Mouse (Mus musculus) heart, postnatal 14 days (tissue): Measurements from ENCODE around the gene Chchd10. TPM values are rescaled to one million over a fixed set of nuclear protein-coding genes. Genes with fewer than 3 reads are reported as not detected.

Experiments
- DNase-seq, 2 experiments: peaks; one replicate each; pipeline ENCODE4 v3.0.0; 2021 to 2022
- intact Hi-C: fragments of 180-260 bp; cut with DNase I; formaldehyde crosslinking; loops from one replicate; pipeline ENCODE4 v1.15.1; 2025
- total RNA-seq, 2 experiments: library from RNA; stranded (reverse); gene quantifications; 2 replicates each; pipeline ENCODE4 v1.2.3; 2021

Chchd10 gene
- total RNA-seq, 2 experiments from 2014 or later, result 1,290 to 1,409 TPM

DNA sequence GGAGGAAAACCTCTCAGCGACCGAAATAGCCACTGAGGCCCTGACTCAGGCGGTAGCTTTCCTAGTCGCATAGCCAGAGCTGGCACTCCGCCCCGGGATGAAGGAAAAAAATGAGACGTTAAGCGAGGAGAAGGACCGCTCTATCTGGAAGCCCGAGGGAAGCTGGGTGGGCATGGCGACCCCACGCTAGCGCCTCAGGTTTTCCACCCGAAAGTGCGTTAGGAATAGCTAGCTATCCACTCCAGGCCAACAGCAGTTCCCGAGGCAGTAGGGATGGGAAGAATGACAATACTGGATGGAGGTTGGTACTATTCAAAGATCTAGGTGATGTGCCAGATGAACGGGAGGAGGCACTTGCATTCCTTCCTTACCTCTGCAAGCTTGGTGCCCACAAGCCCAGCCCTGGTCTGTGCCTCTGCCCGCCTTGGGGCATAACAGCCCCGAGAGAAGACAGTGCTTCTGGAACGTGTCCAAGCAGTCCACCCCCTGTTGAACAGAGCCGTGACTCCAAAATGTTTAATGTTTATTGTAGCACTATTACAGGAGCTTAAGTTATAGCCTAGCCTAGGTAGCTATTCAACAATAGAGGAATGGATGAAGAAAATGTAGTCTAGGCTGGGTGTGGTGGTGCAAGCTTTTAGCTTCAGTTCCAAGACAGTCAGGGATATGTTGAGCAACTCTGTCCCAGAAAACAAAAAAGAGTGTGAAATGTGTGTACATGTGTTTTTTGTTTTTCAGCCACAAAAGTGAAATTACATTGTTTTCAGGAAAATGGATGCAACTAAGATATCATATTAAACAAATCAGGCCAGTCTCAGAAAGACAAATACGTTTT is 11.0 kb upstream of the Chchd10 start:
- DNase-seq, result peak in 1 of 2 experiments; percentile 35
- intact Hi-C loops, result loop anchor here (2.0 kb wide), 1 partner anchor 29 kb away; no protein-coding TSS in a partner anchor

DNA sequence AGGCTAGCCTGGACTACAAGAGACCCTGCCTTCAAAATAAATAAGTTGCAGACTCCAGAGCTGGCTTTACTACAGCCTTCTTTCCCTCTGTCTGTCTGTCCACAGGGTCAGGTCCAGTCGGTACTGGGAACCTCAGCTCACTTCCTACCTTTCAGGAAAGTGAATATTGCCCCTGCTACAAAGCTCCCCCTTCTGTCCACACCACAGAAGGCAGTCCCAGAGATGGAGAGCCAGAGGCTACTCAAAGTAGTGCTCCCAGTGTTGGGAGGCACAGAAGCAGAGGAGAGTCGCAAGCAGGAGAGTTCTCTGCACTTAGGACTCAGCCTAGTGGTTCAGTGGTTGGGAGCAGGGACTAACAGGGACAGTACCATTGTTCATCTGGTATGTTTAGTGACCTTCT is 8.6 kb upstream of the Chchd10 start:
- DNase-seq, result no peak
- intact Hi-C loops, result no loop called here

DNA sequence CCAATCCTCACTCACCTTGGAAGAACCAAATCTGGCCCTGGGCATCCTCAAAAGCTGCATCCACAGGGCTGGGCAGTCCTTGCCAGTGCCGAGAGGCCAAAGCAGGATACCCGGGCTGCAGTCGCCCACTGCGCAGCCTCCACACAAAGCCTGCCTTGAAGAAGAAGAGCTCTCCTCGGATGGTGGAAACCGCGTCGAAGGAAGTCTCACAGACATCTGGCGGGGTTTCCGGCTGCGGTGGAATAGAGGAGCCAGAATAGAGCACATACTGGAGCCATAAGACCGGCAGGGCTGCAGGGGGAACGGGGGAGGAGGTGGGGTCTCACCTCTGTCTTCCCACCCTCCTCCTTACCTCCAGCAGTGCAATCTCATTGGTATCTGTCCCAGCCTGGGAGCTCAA is 6.5 kb upstream of the Chchd10 start:
- intact Hi-C loops, result no loop called here

DNA sequence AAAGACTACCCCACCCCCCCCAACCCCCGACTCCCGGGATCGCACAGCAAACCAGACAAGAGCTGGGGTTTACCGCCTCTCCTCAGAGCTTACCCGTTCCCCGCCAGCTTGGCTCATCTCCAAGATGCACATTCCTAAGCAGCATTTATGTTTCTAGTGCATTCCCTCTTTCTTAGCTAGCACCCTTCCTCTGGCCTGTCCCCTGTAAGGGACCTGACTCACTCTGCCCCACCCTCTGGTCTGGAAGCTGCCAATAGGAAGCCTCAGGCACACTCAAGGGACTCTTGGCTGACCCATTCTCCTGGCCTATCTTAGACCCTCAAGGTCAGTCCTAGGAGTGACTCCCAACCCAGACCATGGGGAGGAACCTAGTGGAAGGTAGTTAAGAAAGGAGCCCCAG is 2.6 kb upstream of the Chchd10 start:
- intact Hi-C loops, result no loop called here
- no peak for DNase-seq

More for the DNA sequence above, 6.5 kb upstream of the Chchd10 start:
- DNase-seq, result no peak

DNA sequence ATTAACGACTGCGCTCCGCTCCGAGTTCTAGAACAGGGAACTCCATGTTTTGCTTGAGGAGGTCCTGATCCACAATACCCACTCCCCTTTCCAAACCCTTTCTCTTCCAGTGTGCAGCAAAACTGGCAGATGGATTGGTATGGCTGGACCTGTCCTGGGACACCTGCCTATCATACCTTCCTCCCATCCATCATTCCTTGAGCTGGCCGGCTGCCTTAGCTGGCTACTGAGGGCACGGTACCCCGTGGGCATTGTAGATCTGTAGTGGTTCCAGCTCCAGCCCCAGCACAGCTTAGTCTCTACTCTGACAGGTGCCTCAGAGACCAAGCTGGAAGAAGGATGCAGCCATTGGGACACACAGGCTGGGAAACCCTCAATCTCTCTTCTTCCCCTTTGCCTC is 1.6 kb upstream of the Chchd10 start:
- intact Hi-C loops, result no loop called here
- DNase-seq, result no peak

DNA sequence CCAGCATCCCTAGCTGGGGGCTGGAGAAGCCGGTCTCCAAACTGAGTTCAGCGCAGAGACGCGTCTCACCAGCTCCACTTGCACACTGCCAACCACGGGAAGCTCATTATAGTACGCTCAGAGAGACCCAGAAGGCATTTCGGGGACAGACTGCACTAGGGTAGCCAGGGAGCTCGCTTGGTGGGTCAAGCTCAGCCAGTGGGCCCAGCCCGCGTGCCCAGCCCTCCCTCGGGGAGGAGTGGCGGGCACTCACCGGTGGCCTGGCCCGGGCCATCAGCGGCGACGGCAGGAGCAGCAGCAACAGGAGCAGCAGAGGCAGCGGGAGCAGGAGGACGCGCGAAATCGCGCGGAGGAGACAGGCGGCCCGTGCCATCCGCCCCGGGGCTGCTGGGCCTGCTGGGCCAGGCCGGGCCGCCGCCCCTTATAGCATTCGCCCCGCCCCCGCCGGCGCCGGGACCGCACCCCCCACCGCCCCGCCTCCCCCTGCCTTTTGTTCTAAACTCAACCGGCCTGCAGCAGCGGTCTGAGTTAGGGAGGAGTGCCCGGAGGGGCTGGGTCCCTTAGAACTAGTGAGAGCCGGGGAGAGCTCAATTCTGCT is 750 bp upstream of the Chchd10 start:
- intact Hi-C loops, result no loop called here
- peak; percentile 74 to 79 for DNase-seq

DNA sequence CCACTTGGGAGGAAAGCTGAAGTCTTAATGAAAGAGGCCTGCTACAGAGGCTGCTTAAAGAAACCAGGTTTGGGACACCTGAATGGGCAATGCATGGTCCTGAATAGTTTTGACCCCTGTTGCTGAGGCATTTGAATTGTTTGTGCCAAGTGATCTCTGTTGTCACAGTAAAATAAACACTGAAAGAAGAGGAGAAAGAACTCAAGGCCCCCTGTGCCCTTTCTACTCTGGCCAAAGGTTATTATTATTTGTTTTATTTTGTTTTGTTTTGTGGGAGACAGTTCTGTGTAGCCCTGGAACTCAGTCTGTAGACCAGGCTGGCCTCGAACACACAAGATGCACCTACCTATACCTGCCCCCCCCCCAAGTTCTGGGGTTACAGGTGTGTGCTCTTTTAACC is 2.1 kb downstream of the Chchd10 start:
- DNase-seq, result no peak
- intact Hi-C loops, result no loop called here

DNA sequence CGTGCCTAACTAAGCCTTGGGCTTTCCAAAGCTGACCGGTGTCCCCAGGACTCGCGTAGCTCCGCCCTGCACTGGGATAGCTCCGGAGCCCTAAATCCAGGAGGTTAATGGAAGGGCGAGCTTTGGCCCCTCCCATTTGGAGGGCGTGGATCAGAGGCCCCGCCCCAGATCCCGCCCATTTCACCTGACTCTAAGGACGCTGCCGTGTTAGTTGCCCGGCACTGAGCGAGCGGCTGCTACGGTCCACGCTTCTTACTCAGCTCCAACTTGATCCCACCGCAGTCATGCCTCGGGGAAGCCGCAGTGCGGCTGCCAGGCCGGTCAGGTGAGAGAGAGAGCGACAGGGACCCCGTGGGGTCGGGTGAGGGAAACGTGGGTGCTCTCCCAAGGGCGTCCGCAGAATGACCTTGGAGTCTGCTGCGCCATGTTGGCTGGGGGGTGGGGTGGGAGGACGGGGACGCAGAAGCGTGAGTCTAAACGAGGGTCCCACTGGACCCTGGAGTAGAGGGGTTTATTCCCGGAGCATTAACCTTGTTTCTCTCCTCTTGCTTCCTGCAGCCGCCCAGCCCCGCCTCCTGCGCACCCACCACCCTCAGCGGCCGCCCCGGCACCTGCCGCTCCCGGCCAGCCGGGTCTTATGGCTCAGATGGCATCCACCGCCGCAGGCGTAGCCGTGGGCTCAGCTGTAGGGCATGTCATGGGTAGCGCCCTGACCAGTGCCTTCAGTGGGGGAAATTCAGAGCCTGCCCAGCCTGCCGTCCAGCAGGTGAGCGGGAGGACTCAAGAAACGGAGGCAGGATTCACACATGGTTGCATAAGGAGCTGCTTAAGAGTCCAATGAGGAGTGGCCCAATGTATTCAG is 3.0 kb downstream of the Chchd10 start, which contains the start of gene Mmp11:
Gene Mmp11 (minus strand): TSS at position 817 of the 862 bp plus-strand sequence.
- intact Hi-C loops, result no loop called here
- DNase-seq, result peak; percentile 61 to 70

DNA sequence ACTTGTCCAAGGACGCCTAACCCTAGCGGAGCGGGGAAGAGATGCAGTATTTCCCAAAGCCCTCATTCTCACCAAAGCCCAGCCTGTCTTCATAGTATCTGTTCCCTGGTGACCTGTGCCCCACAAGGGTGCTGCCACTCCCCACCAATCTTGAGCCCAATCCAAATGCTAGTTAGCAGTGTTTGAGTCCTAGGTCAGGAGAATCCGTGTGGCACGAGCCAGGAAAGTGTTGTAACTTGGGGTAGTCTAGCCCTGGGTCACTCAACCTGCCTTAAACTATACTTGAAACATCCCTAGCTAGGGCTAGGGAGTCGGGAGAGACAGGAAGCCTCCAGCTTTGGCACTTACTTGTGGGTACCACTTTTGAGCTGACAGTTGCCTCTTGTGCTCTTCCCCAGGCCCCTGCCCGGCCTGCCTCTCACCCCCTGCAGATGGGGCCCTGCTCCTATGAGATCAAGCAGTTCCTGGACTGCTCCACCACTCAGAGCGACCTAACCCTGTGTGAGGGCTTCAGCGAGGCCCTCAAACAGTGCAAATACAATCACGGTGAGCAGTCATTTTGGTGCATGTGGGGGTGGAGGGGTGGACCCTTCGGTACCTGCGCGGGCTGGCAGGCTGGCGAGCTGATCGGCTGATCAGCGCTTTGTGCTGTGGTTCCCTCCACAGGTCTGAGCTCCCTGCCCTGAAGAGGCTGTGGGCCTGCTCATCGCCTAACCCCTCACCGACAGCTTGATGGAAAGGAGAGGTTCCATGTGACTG is 4.2 kb downstream of the Chchd10 start:
- no peak for DNase-seq
- intact Hi-C loops, result no loop called here

DNA sequence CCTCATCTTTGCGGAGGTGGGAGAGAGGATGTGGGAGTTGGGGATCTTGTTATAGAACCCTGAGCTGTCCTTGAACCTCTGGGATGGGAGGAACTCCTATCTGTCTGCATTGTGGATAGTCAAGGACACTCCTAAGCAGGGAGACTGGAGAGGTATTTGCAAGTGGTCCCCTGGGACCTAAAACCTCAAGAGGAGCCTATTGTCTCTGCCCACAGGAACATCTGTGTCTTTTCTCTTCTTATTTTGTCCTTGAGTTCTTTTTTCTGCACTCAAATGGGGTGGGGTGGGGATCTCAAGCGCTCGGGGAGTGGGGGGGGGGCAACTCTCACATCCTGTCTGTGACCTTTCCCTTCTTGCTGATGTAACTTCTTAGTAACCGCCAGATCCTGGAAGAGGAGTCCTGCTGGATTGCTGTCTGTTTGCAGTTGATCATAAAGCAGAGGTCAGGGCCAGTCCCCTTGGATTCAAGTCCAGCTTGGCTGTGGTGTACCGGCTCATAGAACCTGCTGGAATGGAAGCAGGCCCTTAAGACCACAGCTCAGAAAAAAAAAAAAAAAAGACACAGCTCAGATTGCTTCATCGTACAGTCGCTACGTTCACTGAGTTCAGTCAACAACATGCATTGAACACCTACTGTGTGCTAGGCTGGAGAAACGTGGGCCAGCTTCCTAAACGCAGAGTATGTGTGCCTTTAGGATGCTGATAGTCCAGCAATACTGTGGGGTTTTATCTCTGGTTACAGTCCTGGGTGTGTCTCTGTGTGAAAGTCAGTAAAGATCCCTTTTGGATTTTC is 5.1 kb downstream of the Chchd10 start:
- DNase-seq, result no peak
- intact Hi-C loops, result no loop called here

DNA sequence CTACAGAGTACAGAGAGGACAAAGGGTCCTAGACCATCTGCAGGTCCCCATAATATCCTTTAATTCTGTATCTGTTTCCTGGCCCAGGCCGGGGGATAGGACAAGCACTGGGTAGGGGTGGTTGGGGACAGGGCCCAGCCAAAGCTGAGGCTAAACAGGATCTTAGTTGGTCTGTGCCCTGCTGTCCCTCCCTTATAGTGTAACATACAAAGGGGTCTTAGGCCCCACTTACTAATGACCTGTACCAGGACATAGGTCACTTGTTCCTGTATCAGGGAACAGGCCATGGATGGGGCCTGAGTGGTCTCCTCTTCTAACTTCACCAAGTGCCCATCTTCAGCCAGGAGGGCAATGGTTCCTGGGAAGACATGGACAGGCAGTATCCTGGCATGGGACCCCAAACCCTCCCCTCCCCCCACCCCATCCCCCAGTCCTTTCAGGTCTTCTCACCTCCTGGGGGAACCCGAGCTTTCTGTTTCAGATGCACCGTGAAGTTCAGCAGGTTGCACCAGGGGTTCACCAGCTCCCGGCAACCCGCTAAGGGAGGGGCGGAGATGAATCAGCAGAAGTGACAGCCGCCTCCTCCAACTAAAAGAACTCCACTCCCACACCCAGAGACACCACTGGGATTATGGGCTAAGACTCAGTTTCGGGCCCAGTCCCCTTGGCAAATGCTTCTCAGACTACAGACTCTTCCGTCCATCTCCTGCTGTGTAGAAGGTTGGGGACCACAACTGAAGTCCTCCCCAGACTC is 6.7 kb downstream of the Chchd10 start:
- DNase-seq, result no peak
- intact Hi-C loops, result no loop called here

DNA sequence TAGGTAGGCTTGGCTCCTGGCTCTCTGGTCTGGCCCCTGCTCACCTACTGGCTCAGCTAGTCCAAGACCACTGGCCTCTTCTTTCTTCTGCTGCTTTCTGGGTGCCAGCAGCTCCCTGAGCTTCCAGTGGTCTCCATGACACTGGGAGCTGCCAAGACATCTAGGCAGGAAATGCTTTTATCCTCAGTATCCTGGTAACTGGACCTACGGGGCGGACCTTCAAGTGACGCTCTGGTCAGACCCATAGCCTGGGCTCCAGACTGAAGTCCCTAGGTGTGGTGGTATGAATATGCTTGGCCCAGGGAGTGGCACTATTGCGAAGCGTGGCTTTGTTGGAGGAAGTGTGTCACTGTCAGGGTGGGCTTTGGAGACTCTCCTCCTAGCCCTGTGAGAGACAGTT is 7.6 kb downstream of the Chchd10 start, which contains the start of gene Gm867:
Gene Gm867 (minus strand): TSS at position 153 of the 400 bp plus-strand sequence.
- intact Hi-C loops, result no loop called here
- DNase-seq, result no peak

DNA sequence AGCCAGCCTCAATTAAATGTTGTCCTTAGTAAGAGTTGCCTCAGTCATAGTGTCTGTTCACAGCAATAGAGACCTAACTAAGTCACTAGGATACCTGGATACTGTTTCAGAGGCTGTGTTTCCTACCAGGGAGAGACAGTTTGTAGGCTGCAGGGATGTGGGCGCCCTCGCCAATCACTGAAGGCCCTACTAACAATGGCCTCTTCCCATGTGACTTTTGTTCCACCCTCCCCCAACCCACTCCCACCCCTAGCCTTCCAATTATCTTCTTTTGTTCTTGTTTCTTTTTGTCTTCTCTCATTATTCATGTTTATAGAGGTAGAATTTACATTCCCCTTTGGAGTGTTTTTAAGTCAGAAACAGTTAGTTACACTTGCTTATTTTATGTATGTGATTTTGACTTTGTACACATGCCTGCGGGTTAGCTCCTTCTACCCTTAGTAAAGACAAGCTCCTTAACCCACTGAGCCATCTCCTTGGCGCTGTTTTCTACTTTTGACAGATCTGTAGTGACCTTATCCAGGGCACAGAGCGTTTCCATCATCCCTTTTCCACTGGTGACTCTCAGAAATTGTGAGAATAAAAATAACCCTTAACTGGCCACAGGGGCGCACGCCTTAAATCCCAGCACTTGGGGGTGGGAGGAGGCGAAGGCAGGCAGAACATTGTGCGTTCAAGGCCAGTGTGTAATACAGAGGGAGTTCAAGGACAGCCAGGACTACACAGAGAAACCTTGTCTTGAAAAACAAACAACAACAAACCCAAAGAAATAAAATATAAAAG is 8.3 kb downstream of the Chchd10 start:
- no peak for DNase-seq
- intact Hi-C loops, result no loop called here

DNA sequence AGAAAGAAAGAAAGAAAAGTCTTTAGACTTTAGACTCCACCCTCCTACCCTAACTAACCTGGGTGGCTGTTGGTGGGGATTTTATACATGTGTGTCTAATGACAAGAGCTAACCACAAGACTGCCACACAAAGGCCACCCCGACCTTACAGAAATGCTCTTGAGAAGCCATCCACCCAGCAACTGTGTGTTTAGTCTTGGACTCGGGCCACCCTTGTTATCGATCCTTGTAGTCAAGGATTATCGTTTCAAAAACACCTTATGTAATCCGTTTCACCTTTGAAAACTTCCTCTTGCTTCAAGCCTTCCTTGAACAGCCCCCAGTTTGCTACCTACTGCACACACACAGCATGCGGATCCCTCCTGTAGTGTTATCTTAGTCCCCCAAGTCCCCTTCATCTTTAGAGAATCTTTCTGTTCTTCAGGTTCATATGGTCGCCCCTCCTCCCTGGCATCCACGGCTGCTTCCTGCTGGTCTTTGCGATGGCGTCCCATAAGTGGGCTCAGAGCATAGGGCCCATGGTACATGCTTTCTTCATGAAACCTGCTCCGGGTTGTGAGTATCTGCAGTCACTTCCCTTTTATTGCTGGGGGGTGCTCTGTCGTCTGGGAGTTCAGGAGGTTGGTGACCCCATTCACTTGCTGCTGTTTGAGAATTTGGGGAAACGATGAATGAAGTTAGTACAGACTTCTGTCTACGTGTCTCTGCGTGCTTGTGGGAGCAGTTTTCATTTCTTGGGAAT is 10.0 kb downstream of the Chchd10 start, which contains the start of gene Vpreb3:
Gene Vpreb3 (plus strand): TSS at position 322 of the 742 bp plus-strand sequence.
- no peak for DNase-seq
- intact Hi-C loops, result no loop called here

DNA sequence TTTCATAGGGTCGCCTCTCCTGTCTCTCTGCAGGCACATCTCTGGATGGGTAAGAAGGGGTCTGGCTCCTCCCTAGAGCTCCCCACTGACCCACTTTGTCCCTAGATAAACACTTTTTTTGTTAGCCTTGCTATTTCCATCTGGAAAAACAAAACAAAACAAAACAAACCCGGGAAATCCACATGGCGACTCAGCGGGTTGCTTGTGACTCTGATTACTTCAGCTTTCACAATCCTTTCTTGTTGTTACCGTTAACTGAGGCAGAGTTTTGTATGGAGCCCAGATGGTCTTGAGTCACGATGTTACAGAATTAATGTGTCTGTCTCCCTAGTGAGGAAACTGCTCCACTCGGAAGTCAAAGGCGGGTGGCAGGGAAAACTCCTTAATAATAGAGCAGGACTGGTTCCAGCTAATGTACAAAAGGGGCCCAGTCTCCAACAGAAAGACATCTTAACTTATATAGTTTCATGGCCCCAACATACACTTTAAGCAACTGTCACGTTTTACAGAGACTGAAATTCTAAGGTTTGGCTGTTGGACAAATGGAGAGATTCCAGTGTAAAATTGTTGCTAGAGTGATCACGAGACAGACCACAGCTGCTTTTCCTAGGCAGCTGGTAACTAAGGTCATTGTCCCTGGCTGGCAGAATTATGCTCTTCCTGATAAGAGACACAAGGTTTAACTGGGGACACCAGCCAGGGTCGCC is 11.3 kb downstream of the Chchd10 start:
- DNase-seq, result peak in 1 of 2 experiments; percentile 49
- intact Hi-C loops, result no loop called here

DNA sequence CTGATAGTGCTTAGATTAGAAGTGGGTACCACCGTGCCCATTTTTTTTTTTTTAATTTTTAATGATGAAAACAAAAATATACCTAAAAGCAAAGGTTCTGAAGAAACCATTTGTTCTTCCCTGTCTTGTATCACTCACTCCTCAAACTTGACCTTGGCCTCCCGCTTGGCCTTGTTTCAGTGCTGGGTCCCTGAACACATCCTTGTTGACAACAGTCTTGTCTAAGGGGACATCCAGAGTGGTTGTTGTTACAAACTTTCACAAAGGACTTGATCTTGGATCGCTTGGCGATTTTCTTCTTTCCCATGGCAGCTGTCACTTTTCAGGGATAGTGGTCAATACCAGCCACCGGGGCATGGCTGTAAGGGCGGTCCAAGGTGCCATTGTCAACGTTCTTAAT is 12.3 kb downstream of the Chchd10 start:
- DNase-seq, result no peak
- intact Hi-C loops, result no loop called here
